In genomic region chr16:41623871-41624270, GRCm38 (mm10) we compare ENCODE assay signal across 15 mouse cellular contexts.
"Had no signal": no experiment of that assay in that cellular context is flagged by ENCODE, and none has a peak within 500 bp of the region (broad histone marks: within the 10 kb centered on the region; RNA-seq: fewer than 3 reads in every experiment).

No protein-coding gene starts in this region.

- ATAC-seq: liver, embryonic 12.5 days had no signal

- DNase-seq: kidney, adult 9 months; kidney, postnatal 36 days; lung, embryonic 14.5 days; lung, postnatal 10 days; lung, postnatal 4 days; right cerebral cortex, postnatal 4 days; spleen, adult 18-20 months; thymus, adult 18-20 months; thymus, postnatal 14 days had no signal

- H3K9me3 ChIP-seq: limb, embryonic 15.5 days; liver, embryonic 12.5 days; midbrain, embryonic 12.5 days; neural tube, embryonic 12.5 days had no signal

- H3K9ac ChIP-seq: limb, embryonic 15.5 days; liver, embryonic 12.5 days; lung, embryonic 14.5 days; midbrain, embryonic 12.5 days; neural tube, embryonic 12.5 days had no signal

- H3K4me2 ChIP-seq: limb, embryonic 15.5 days; liver, embryonic 12.5 days; lung, embryonic 14.5 days; midbrain, embryonic 12.5 days; neural tube, embryonic 12.5 days had no signal

- H3K4me1 ChIP-seq: limb, embryonic 15.5 days; liver, embryonic 12.5 days; neural tube, embryonic 12.5 days had no signal

- H3K4me3 ChIP-seq: layer of hippocampus, adult 2 months; limb, embryonic 15.5 days; liver, embryonic 12.5 days; midbrain, embryonic 12.5 days; neural tube, embryonic 12.5 days had no signal

- H3K27ac ChIP-seq: kidney, postnatal 0 days; layer of hippocampus, adult 2 months; limb, embryonic 15.5 days; liver, embryonic 12.5 days; midbrain, embryonic 12.5 days; neural tube, embryonic 12.5 days had no signal

- H3K27me3 ChIP-seq: limb, embryonic 15.5 days; liver, embryonic 12.5 days; midbrain, embryonic 12.5 days; neural tube, embryonic 12.5 days had no signal

- H3K36me3 ChIP-seq: limb, embryonic 15.5 days; liver, embryonic 12.5 days; midbrain, embryonic 12.5 days; neural tube, embryonic 12.5 days had no signal
